Mouse (Mus musculus): ENCODE measurements around the gene Wdr47.
"Not testable (repeated sequence)": the region's sequence is repeated elsewhere in the genome, so short reads cannot be mapped to it uniquely, and the experiment has no call there.

The Wdr47 gene

GRCm38 (mm10) chr3:108590786-108591529 is at the start of gene Wdr47:
Gene Wdr47 (plus strand): TSS chr3:108591279.
- in situ Hi-C loops (cut with MseI, MboI): no loop called here

- in situ Hi-C loops (cut with MseI, MboI): no loop called here
Observed at GRCm38 (mm10) chr3:108542299-108542698, 48.8 kb upstream of the Wdr47 start.

DNA sequence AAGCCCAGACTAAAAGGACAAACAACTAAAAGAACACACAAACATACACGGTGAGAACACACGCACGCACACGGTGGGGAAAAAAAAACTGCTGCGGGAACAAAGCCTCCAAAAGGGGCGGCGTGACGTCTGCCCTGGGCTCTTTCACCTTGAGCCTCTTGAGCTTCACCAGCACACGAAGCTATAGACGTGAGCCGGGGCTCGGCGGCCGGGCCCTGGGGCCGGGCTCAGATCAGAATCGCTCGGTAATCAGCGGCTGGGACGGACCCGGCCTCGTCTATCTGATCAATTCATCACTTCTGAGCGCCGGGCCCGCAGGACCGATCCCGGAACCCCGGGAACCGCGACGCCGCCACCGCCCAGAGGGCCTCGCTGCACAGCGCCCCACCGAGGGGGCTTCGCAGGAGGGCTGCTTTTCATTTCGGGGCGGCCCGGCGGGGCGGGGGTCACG is 36.9 kb upstream of the Wdr47 start:
- in situ Hi-C loops (cut with MseI, MboI): no loop called here

DNA sequence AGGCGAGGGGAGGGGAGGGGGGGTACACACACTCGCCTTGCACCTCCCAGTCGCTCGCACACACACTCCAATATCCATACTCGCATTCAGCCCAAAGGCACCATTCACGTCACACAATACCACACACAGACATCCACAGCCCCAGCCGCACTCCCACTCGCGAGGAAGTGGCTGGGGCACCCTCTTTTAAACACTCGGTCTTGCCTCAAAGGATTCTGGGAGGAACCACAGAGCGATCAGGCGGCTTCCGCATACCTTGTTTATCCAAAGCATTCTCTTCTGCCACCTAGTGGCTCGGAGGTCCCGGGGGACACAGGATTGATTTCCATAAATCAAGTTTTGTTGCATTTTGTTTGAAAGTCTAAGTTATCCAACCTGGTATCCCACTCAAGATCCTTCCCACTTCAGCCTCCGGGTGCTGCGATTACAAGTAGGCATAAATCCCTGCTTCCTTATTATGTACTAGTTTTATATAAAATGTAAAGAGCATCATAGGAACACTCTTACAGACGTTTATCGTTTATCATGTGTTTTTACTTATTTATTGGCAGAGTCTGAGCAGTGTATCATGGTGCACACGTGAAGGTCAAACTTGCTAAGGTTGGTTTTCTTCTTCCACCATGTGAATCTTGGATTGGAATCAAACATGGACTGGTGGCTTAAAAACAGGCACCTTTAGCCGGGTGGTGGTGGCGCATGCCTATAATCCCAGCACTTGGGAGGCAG is 36.3 kb upstream of the Wdr47 start:
- in situ Hi-C loops (cut with MseI, MboI): no loop called here

DNA sequence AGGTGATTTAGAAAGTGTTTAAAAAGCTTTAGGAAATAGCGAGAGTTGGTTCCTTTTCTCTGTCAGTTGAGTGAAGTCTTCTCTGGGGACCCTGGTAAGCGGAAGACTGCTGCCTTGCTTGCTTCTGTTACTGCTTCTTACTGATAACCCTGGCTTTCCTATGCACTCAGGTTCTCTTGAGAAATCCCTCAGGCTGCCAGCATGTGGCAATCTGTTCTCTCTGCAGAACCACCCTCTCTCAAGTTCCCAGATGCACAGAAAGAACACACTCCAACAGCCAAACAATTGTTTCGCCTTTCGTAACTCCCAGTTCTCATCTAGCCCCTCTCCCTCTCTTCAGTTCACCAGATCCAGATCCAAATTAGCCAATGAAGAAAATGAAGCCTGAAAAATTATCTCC is 33.2 kb upstream of the Wdr47 start:
- in situ Hi-C loops (cut with MseI, MboI): no loop called here

GRCm38 (mm10) chr3:108562133-108562730 is 28.8 kb upstream of the Wdr47 start, which contains the start of gene Tmem167b:
Gene Tmem167b (minus strand): TSS chr3:108562466.
- in situ Hi-C loops (cut with MseI, MboI): no loop called here

GRCm38 (mm10) chr3:108562777-108563271 is 28.3 kb upstream of the Wdr47 start:
- in situ Hi-C loops (cut with MseI, MboI): no loop called here

- in situ Hi-C loops (cut with MseI, MboI): no loop called here
Observed at GRCm38 (mm10) chr3:108563309-108563708, 27.8 kb upstream of the Wdr47 start.

DNA sequence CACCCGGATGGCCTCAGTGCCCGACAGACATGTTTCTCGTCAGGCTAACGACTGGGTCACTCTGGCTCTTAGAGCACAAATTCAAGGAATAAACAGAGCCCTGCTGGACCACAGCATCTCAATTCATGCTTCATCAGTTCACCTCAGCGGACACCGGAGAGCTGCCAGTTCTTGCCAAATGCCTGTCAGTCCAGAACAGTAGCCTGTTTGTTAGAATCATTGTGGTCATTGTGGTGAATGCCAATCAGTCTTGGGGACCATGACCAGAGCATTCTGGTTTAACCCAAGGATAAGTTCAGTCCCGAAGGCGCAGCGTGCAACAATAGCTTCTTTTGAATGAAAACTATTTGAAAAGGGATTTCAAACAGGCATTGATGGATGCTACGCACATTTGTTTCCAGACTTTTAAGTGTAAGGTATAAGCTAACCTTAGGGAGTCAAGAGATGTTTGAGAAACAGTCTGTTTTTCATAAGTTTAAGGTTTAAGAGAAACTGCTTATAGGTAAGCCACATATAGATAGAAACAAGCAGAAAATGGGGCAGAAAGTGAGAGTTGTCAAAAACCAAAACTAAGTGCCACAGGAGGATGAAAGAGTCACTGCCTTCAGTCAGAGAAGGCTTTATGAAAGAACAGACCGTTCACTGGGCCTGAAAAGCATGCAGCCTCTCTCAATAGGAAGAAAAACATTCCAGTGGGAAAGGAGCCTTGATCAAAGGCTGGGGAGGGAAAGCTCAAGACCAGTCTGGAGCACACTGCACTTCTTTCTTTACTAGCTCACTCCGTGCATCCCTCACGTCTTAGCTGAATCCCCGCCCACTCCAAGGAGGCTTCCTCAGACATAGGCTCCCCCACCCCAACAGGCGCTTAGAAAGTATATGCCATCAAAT is 22.8 kb upstream of the Wdr47 start:
- in situ Hi-C loops (cut with MseI, MboI): no loop called here

- in situ Hi-C loops (cut with MseI, MboI): not testable (repeated sequence)
Observed at GRCm38 (mm10) chr3:108569636-108570035, 21.4 kb upstream of the Wdr47 start.

GRCm38 (mm10) chr3:108570813-108571212 is 20.3 kb upstream of the Wdr47 start:
- in situ Hi-C loops (cut with MseI, MboI): no loop called here

DNA sequence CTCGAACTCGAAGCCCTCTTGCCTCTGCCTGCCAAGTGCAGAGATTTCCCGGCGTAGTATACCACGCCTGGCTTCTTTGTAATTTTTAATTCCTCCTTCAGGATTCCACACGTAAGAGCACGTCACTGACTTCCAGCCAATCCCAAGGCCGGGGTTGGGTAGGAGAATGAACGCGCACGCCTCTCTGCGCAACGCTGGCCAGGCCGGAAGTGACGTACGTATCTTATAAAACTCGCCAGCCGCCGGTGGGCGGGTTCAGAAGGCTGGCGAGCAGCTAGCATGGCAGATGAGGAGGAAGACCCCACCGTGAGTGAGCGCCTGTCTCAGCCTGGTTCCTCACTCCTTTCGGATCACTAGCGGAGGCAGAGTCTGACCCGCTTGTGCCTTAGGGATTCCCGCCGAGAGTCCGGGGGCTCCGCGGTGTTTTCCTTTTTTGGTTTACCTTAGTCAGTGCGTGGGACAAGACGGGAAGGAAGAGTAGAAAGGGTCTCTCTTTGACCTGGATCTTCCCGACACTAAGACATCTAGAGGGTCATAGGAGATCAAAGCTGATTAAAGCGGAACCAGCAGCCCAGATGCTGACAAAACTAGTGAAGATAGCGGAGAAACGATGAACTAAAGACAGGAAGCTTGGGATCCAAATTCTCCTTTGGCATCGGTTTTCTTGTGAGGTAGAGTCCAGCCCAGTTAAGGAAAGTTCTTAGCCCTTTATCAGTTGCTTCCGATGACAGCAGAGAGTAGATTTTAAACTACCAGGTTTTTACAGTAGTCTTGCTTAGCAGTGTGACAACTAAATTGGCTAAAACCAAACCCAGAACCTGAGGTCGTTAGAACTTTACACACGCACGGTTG is 19.4 kb upstream of the Wdr47 start, which contains the start of gene Taf13:
Gene Taf13 (plus strand): TSS at position 256 of the 852 bp plus-strand sequence.
- in situ Hi-C loops (cut with MseI, MboI): no loop called here

- in situ Hi-C loops (cut with MseI, MboI): no loop called here
Observed at GRCm38 (mm10) chr3:108572309-108573010, 18.6 kb upstream of the Wdr47 start.

DNA sequence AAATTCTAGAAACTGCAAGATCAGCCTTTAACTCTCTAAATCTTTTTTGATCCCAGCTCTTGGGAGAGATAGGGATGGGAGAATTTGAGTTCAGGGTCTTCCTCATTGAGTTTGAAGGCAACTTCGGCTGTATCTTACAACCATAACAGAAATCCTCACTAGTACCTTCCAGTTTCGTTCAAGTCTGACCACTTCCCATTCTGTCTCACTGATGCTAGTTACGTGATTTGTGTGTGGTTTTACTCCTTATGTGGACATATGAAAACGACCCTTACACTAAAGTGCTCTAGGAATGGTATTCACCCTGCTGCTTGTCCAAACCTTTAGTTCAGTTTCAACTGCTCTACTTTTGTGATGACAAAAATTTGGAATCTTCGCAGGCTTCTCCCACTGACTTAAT is 17.1 kb upstream of the Wdr47 start:
- in situ Hi-C loops (cut with MseI, MboI): no loop called here

- in situ Hi-C loops (cut with MseI, MboI): no loop called here
Observed at GRCm38 (mm10) chr3:108584580-108584979, 6.5 kb upstream of the Wdr47 start.

- in situ Hi-C loops (cut with MseI, MboI): no loop called here
Observed at GRCm38 (mm10) chr3:108588446-108588845, 2.6 kb upstream of the Wdr47 start.

DNA sequence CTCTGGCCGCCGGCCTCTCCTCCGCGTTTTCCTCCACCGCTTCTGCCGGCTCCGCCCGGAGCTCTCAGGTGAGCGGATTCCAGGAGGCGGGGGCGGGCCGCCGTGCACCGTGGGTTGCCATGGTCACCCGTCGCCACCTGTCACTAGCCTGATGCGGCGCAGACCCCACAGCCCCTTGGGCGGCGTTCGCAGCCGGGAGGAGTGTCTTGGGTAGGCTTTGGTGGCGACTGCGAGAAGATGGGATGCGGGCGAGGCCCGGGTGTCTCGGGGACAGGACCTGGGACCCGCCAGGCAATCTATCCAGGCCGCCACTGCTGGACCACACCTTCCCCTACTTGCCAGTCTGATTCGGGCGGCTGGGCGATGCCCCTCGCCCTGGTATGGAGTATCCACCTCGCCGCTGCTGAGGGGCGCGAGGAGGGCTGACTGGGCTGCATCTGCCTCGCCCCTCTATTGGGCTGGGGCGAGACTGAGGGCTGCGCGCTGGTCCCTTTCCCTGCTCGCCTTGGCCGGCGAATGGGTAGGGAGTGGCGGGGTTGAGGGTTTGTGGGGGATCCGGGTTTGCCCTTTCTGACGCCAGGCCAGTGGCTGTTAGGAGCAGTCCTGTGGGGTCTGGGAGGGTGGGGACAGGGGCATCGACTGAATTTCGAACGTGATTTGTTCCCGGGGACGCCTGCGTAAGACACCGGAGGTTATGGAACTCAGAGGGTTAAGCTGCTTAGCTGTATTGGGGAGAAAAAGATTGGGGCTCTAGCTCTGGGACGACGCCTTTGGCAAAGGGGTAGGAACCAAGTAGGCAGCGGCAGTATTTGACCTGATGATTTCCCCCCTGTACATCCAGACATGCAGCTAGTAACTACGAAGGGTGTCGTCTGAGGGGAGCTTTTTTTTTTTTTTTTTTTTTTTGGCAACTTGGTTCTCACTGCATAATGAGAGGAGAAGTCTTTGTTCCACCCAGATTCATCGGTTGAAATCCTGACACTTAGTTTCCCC is 747 bp downstream of the Wdr47 start:
- in situ Hi-C loops (cut with MseI, MboI): no loop called here

- in situ Hi-C loops (cut with MseI, MboI): no loop called here
Observed at GRCm38 (mm10) chr3:108608906-108609305, 17.8 kb downstream of the Wdr47 start.

All from mouse trophoblast stem cell (cell line).